Mouse (Mus musculus) heart, embryonic 10.5 days (tissue): ENCODE results near the gene Emp1. TPM values are rescaled to one million over a fixed set of nuclear protein-coding genes. Genes with fewer than 3 reads are reported as not detected.

ENCODE experiments used
- DNase-seq: peaks from one replicate; pipeline ENCODE4 v3.0.0-alpha.2; 2017; ENCODE audit warnings: low spot score
- H3K27ac ChIP-seq: fragments of 300-500 bp; sonication (generic); 2 replicates; pipeline ENCODE4 v1.5.1; 2016; ENCODE audit warnings: mild to moderate bottlenecking
- H3K27me3 ChIP-seq: fragments of 300-500 bp; sonication (generic); 2 replicates; pipeline ENCODE4 v1.6.1; 2016; ENCODE audit warnings: mild to moderate bottlenecking; ENCODE audit not compliant: poor library complexity, insufficient read depth, severe bottlenecking
- H3K36me3 ChIP-seq: fragments of 300-500 bp; sonication (generic); 2 replicates; pipeline ENCODE4 v1.6.1; 2016; ENCODE audit warnings: mild to moderate bottlenecking, moderate library complexity
- H3K4me1 ChIP-seq: fragments of 300-500 bp; sonication (generic); 2 replicates; pipeline ENCODE4 v1.6.1; 2016; ENCODE audit warnings: mild to moderate bottlenecking
- H3K4me3 ChIP-seq: fragments of 300-500 bp; sonication (generic); 2 replicates; pipeline ENCODE4 v1.5.1; 2016; ENCODE audit warnings: mild to moderate bottlenecking, moderate library complexity
- H3K9me3 ChIP-seq: fragments of 300-500 bp; sonication (generic); 2 replicates; pipeline ENCODE4 v1.6.1; 2016; ENCODE audit warnings: mild to moderate bottlenecking, moderate library complexity
- WGBS: fragments of 180-500 bp; shearing (Covaris S2); methylation state at CpG from one replicate; pipeline ENCODE4 v1.1.7; 2016; 5-methylcytosine and 5-hydroxymethylcytosine counted together
- polyA plus RNA-seq: library from polyadenylated mRNA; unstranded; fragments of >200 nt; fragmentation: Nextera tagmentation; extraction: Ambion mirVana; gene quantifications from 2 replicates; pipeline ENCODE4 v1.2.1, GENCODE M21; 2016

Gene Emp1
- polyA plus RNA-seq: 5.1 and 10.5 TPM in 2 replicates

- no peak for DNase-seq
- H3K27ac ChIP-seq: peak within 1 kb of the TSS; percentile 78
- 43% methylated on average over 13 of the region's 13 CpGs for WGBS
Measured at GRCm38 (mm10) chr6:135362459-135363159, at the start of gene Emp1. Emp1 (plus strand) TSS chr6:135362545.

GRCm38 (mm10) chr6:135313981-135314380, 48.4 kb upstream of the Emp1 start:
- Histone ChIP-seq H3K9me3 (no peaks in the 10 kb centered on the region), H3K36me3 (no peaks in the 10 kb centered on the region), H3K27me3 (no peaks in the 10 kb centered on the region), H3K27ac (no peak overlapping the region), H3K4me1 (peaks cover 11% of the 10 kb centered on the region; the same call in 1 of the 2 replicates), H3K4me3 (no peak overlapping the region)
- 67% methylated on average over 9 of the region's 9 CpGs for WGBS
- no peak for DNase-seq

More at GRCm38 (mm10) chr6:135362459-135363159, at the start of gene Emp1:
- H3K4me3 ChIP-seq: peak within 1 kb of the TSS; percentile 46
- peaks cover 24% of the 10 kb centered on the region for H3K4me1 ChIP-seq
- H3K36me3 ChIP-seq: no peaks in the 10 kb centered on the region
- no peaks in the 10 kb centered on the region for H3K27me3 ChIP-seq
- no peaks in the 10 kb centered on the region for H3K9me3 ChIP-seq

GRCm38 (mm10) chr6:135316141-135316540, 46.2 kb upstream of the Emp1 start:
- no peaks in the 10 kb centered on the region for H3K27me3 ChIP-seq
- no peak overlapping the region for H3K4me3 ChIP-seq
- H3K36me3 ChIP-seq: no peaks in the 10 kb centered on the region
- no peak for DNase-seq
- H3K9me3 ChIP-seq: no peaks in the 10 kb centered on the region
- H3K4me1 ChIP-seq: peaks cover 17% of the 10 kb centered on the region; the same call in 1 of the 2 replicates
- 75% methylated on average over 2 of the region's 2 CpGs for WGBS
- H3K27ac ChIP-seq: no peak overlapping the region

GRCm38 (mm10) chr6:135319431-135319933, 42.9 kb upstream of the Emp1 start:
- Histone ChIP-seq H3K36me3 (no peaks in the 10 kb centered on the region), H3K9me3 (no peaks in the 10 kb centered on the region), H3K27me3 (no peaks in the 10 kb centered on the region), H3K4me3 (no peak overlapping the region), H3K4me1 (peaks cover 28% of the 10 kb centered on the region), H3K27ac (no peak overlapping the region)
- 65% methylated on average over 5 of the region's 5 CpGs for whole genome bisulfite sequencing
- DNase-seq: no peak

GRCm38 (mm10) chr6:135322749-135323148, 39.6 kb upstream of the Emp1 start:
- WGBS: 68% methylated on average over 7 of the region's 7 CpGs

GRCm38 (mm10) chr6:135323311-135323982, 38.9 kb upstream of the Emp1 start:
- DNase-seq: no peak
- WGBS: 53% methylated on average over 16 of the region's 16 CpGs
- Histone ChIP-seq H3K9me3 (no peaks in the 10 kb centered on the region), H3K27me3 (no peaks in the 10 kb centered on the region; the same call in 1 of the 2 replicates), H3K4me3 (no peak overlapping the region), H3K4me1 (peaks cover 28% of the 10 kb centered on the region), H3K36me3 (no peaks in the 10 kb centered on the region), H3K27ac (peak overlapping the region; percentile 65)

More at GRCm38 (mm10) chr6:135322749-135323148, 39.6 kb upstream of the Emp1 start:
- Histone ChIP-seq H3K4me1 (peaks cover 28% of the 10 kb centered on the region), H3K36me3 (no peaks in the 10 kb centered on the region), H3K27me3 (no peaks in the 10 kb centered on the region; the same call in 1 of the 2 replicates), H3K4me3 (no peak overlapping the region), H3K9me3 (no peaks in the 10 kb centered on the region), H3K27ac (peak overlapping the region; percentile 65)
- DNase-seq: no peak

GRCm38 (mm10) chr6:135324111-135324510, 38.2 kb upstream of the Emp1 start:
- H3K27me3 ChIP-seq: no peaks in the 10 kb centered on the region; the same call in 1 of the 2 replicates
- H3K36me3 ChIP-seq: no peaks in the 10 kb centered on the region
- no peak for DNase-seq
- H3K4me1 ChIP-seq: peaks cover 28% of the 10 kb centered on the region
- no peak overlapping the region for H3K4me3 ChIP-seq
- no peak overlapping the region for H3K27ac ChIP-seq
- no peaks in the 10 kb centered on the region for H3K9me3 ChIP-seq
- 65% methylated on average over 3 of the region's 3 CpGs for WGBS

GRCm38 (mm10) chr6:135324686-135325300, 37.6 kb upstream of the Emp1 start:
- no peaks in the 10 kb centered on the region; the same call in 1 of the 2 replicates for H3K27me3 ChIP-seq
- H3K36me3 ChIP-seq: no peaks in the 10 kb centered on the region
- no peak for DNase-seq
- no peak overlapping the region for H3K4me3 ChIP-seq
- WGBS: 74% methylated on average over 9 of the region's 9 CpGs
- H3K9me3 ChIP-seq: no peaks in the 10 kb centered on the region
- H3K4me1 ChIP-seq: peaks cover 22% of the 10 kb centered on the region
- H3K27ac ChIP-seq: no peak overlapping the region

- H3K9me3 ChIP-seq: no peaks in the 10 kb centered on the region
- WGBS: 70% methylated on average over 7 of the region's 7 CpGs
- no peak for DNase-seq
- H3K36me3 ChIP-seq: no peaks in the 10 kb centered on the region
- H3K4me3 ChIP-seq: no peak overlapping the region
- H3K27me3 ChIP-seq: no peaks in the 10 kb centered on the region; the same call in 1 of the 2 replicates
- H3K27ac ChIP-seq: no peak overlapping the region
- peaks cover 18% of the 10 kb centered on the region for H3K4me1 ChIP-seq
Measured at GRCm38 (mm10) chr6:135326847-135327246, 35.5 kb upstream of the Emp1 start.

GRCm38 (mm10) chr6:135331916-135332315, 30.4 kb upstream of the Emp1 start:
- WGBS: 74% methylated on average over 4 of the region's 4 CpGs
- no peaks in the 10 kb centered on the region for H3K27me3 ChIP-seq
- DNase-seq: no peak
- no peak overlapping the region for H3K27ac ChIP-seq
- H3K4me3 ChIP-seq: no peak overlapping the region
- no peaks in the 10 kb centered on the region for H3K9me3 ChIP-seq
- no peaks in the 10 kb centered on the region for H3K36me3 ChIP-seq
- H3K4me1 ChIP-seq: peaks cover 18% of the 10 kb centered on the region

- H3K27ac ChIP-seq: no peak overlapping the region
- H3K4me1 ChIP-seq: peaks cover 18% of the 10 kb centered on the region
- 0 out of 2 replicates have a peak overlapping the region, but pooled peaks have one; percentile 8 for H3K4me3 ChIP-seq
- H3K9me3 ChIP-seq: no peaks in the 10 kb centered on the region
- H3K36me3 ChIP-seq: no peaks in the 10 kb centered on the region
- no peak for DNase-seq
- 20% methylated on average over 10 of the region's 10 CpGs for WGBS
- H3K27me3 ChIP-seq: no peaks in the 10 kb centered on the region
Measured at GRCm38 (mm10) chr6:135332737-135333281, 29.5 kb upstream of the Emp1 start.

GRCm38 (mm10) chr6:135333994-135334651, 28.2 kb upstream of the Emp1 start:
- no peaks in the 10 kb centered on the region for H3K27me3 ChIP-seq
- WGBS: 64% methylated on average over 5 of the region's 5 CpGs
- H3K4me3 ChIP-seq: no peak overlapping the region
- DNase-seq: no peak
- H3K27ac ChIP-seq: peak overlapping the region; percentile 63; the same call in 1 of the 2 replicates
- H3K36me3 ChIP-seq: no peaks in the 10 kb centered on the region
- H3K9me3 ChIP-seq: no peaks in the 10 kb centered on the region
- peaks cover 18% of the 10 kb centered on the region for H3K4me1 ChIP-seq
